Mouse (Mus musculus): Measurements from ENCODE around the gene Pdp2. TPM values are rescaled to one million over a fixed set of nuclear protein-coding genes. Genes with fewer than 3 reads are reported as not detected.

Gene Pdp2
- total RNA-seq, 1 experiment = 13.5 TPM

- no peak for DNase-seq (ENCODE audit: low read depth, low spot score)
- TF ChIP-seq HCFC1 (IDR thresholded peaks at IDR 0.05; ENCODE audit: borderline replicate concordance, insufficient read depth, low read length) = no peak
- TF ChIP-seq ZNF384 (IDR thresholded peaks at IDR 0.05; ENCODE audit: low read depth, low read length) = peak; percentile 90
- Histone ChIP-seq H3K4me3 (ENCODE audit: insufficient read depth in 1 of 2, low read depth in 1 of 2, low read length in 2 of 2, poor library complexity in 1 of 2, severe bottlenecking in 1 of 2) (no peak overlapping the region), H3K9ac (ENCODE audit: insufficient read depth, low read depth, low read length, poor library complexity, severe bottlenecking) (no peak overlapping the region), H3K4me1 (ENCODE audit: control insufficient read depth in 2 of 2, insufficient read depth in 2 of 2, low read length in 2 of 2, poor library complexity in 1 of 2) (peaks cover 0 to 5% of the 10 kb centered on the region in 2 experiments; a peak in 2 of 4 replicates), H3K36me3 (ENCODE audit: control insufficient read depth, insufficient read depth, low read length, poor library complexity, severe bottlenecking) (no peaks in the 10 kb centered on the region), H3K9me3 (ENCODE audit: control insufficient read depth, insufficient read depth, low read depth, low read length) (no peaks in the 10 kb centered on the region), H3K27ac (ENCODE audit: insufficient read depth, low read depth, low read length, poor library complexity, severe bottlenecking) (no peak overlapping the region)
- in situ Hi-C loops (cut with MboI; ENCODE audit: low sequenced_read_pairs in 2 of 2, unreplicated experiment in 2 of 2) = loop anchor here in 1 of 2 experiments (25.0 kb wide), 1 partner anchor 635 kb away; the partner anchor contains the start of genes B3gnt9, Fbxl8, Hsf4 and Tradd
Measured at GRCm38 (mm10) chr8:104627065-104627740, 36.0 kb downstream of the Pdp2 start.

GRCm38 (mm10) chr8:104628402-104628801 lies 37.2 kb downstream of the Pdp2 start:
- in situ Hi-C loops (cut with MboI; ENCODE audit: low sequenced_read_pairs in 2 of 2, unreplicated experiment in 2 of 2) = loop anchor here in 1 of 2 experiments (25.0 kb wide), 1 partner anchor 634 kb away; the partner anchor contains the start of genes B3gnt9, Fbxl8, Hsf4 and Tradd
- H3K4me1 ChIP-seq (ENCODE audit: control insufficient read depth in 2 of 2, insufficient read depth in 2 of 2, low read length in 2 of 2, poor library complexity in 1 of 2) = peaks cover 0 to 10% of the 10 kb centered on the region in 2 experiments; a peak in 2 of 4 replicates

DNA sequence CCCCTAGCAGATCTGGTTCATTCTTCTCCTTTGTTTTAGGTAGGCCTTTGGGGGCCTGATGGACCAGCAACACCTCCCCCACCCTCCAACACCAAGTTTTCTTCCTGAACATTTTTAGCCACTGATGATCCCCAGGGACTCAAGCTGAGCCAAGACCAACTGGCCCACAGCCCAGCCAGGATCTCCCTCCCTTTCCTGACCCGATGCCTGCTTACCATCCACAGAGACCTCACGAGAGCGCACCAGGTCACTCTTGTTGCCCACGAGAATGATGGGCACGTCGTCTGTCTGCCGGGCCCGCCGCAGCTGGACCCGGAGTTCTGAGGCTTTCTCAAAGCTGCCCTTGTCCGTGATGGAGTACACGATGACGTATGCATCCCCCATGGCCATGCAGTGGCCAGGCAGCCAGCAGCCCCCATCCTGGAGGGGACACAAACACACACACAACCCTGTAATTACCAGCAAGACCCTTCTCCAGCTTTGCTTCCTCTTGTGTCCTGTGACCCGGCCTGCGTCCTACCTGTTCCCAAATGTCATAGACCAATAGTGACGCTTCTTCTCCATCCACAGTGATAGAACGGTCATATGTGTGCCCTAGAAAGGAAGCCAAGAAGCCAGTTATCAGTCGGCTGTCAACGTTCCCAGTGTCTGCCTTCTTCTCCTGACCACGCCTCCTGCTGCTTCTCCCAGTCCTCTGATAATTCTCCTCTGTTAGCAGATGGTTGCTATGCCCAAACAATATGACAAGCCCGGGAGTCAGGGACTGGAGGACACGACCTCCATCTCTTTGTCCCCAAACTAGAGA lies 38.3 kb downstream of the Pdp2 start:
- H3K27ac ChIP-seq (ENCODE audit: insufficient read depth, low read depth, low read length, poor library complexity, severe bottlenecking) = no peak overlapping the region
- TF ChIP-seq ZNF384 (IDR thresholded peaks at IDR 0.05; ENCODE audit: low read depth, low read length) (no peak), CHD2 (IDR thresholded peaks at IDR 0.05; ENCODE audit: low read depth, low read length) (no peak), ZC3H11A (IDR thresholded peaks at IDR 0.05; ENCODE audit: borderline replicate concordance, low read depth, low read length) (no peak), HCFC1 (IDR thresholded peaks at IDR 0.05; ENCODE audit: borderline replicate concordance, insufficient read depth, low read length) (no peak), MAFK (IDR thresholded peaks at IDR 0.05; ENCODE audit: insufficient read depth, low read depth, low read length) (no peak)
- H3K9ac ChIP-seq (ENCODE audit: insufficient read depth, low read depth, low read length, poor library complexity, severe bottlenecking) = no peak overlapping the region
- H3K9me3 ChIP-seq (ENCODE audit: control insufficient read depth, insufficient read depth, low read depth, low read length) = no peaks in the 10 kb centered on the region
- H3K36me3 ChIP-seq (ENCODE audit: control insufficient read depth, insufficient read depth, low read length, poor library complexity, severe bottlenecking) = no peaks in the 10 kb centered on the region
- in situ Hi-C loops (cut with MboI; ENCODE audit: low sequenced_read_pairs in 2 of 2, unreplicated experiment in 2 of 2) = loop anchor here in 1 of 2 experiments (25.0 kb wide), 1 partner anchor 633 kb away; the partner anchor contains the start of genes B3gnt9, Fbxl8, Hsf4 and Tradd
- no peak overlapping the region for H3K4me3 ChIP-seq (ENCODE audit: insufficient read depth in 1 of 2, low read depth in 1 of 2, low read length in 2 of 2, poor library complexity in 1 of 2, severe bottlenecking in 1 of 2)
- DNase-seq (ENCODE audit: low read depth, low spot score) = no peak
- H3K4me1 ChIP-seq (ENCODE audit: control insufficient read depth in 2 of 2, insufficient read depth in 2 of 2, low read length in 2 of 2, poor library complexity in 1 of 2) = peaks cover 0 to 11% of the 10 kb centered on the region in 2 experiments; a peak in 2 of 4 replicates

More at GRCm38 (mm10) chr8:104628402-104628801, 37.2 kb downstream of the Pdp2 start:
- no peaks in the 10 kb centered on the region for H3K9me3 ChIP-seq (ENCODE audit: control insufficient read depth, insufficient read depth, low read depth, low read length)
- no peaks in the 10 kb centered on the region for H3K36me3 ChIP-seq (ENCODE audit: control insufficient read depth, insufficient read depth, low read length, poor library complexity, severe bottlenecking)
- no peak for DNase-seq (ENCODE audit: low read depth, low spot score)
- no peak overlapping the region for H3K9ac ChIP-seq (ENCODE audit: insufficient read depth, low read depth, low read length, poor library complexity, severe bottlenecking)
- no peak overlapping the region for H3K4me3 ChIP-seq (ENCODE audit: insufficient read depth in 1 of 2, low read depth in 1 of 2, low read length in 2 of 2, poor library complexity in 1 of 2, severe bottlenecking in 1 of 2)
- no peak overlapping the region for H3K27ac ChIP-seq (ENCODE audit: insufficient read depth, low read depth, low read length, poor library complexity, severe bottlenecking)
- TF ChIP-seq HCFC1 (IDR thresholded peaks at IDR 0.05; ENCODE audit: borderline replicate concordance, insufficient read depth, low read length) (no peak), ZNF384 (IDR thresholded peaks at IDR 0.05; ENCODE audit: low read depth, low read length) (no peak), ZC3H11A (IDR thresholded peaks at IDR 0.05; ENCODE audit: borderline replicate concordance, low read depth, low read length) (no peak), MAFK (IDR thresholded peaks at IDR 0.05; ENCODE audit: insufficient read depth, low read depth, low read length) (no peak), CHD2 (IDR thresholded peaks at IDR 0.05; ENCODE audit: low read depth, low read length) (no peak)

DNA sequence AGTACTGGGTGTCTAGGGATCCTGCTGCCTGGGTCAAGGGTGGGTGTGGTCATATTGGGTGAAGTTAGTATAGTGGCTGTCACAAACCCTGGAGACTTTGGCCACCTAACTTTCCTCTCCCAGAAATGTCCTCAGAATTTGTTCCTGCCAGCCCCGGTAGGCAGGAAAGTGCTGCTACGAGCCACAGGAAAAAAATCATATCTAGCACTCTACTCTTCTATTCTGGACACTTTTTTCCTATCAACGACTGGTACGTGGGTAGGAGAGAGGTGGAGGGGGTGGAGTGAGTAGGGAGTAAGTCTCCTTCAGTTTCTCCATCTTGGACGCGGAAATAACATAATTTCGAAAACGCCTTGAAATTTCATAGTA lies 38.8 kb downstream of the Pdp2 start:
- no peak overlapping the region for H3K9ac ChIP-seq (ENCODE audit: insufficient read depth, low read depth, low read length, poor library complexity, severe bottlenecking)
- H3K36me3 ChIP-seq (ENCODE audit: control insufficient read depth, insufficient read depth, low read length, poor library complexity, severe bottlenecking) = no peaks in the 10 kb centered on the region
- H3K9me3 ChIP-seq (ENCODE audit: control insufficient read depth, insufficient read depth, low read depth, low read length) = no peaks in the 10 kb centered on the region
- DNase-seq (ENCODE audit: low read depth, low spot score) = no peak
- H3K27ac ChIP-seq (ENCODE audit: insufficient read depth, low read depth, low read length, poor library complexity, severe bottlenecking) = no peak overlapping the region
- TF ChIP-seq MAFK (IDR thresholded peaks at IDR 0.05; ENCODE audit: insufficient read depth, low read depth, low read length) (no peak), ZC3H11A (IDR thresholded peaks at IDR 0.05; ENCODE audit: borderline replicate concordance, low read depth, low read length) (no peak), HCFC1 (IDR thresholded peaks at IDR 0.05; ENCODE audit: borderline replicate concordance, insufficient read depth, low read length) (no peak), ZNF384 (IDR thresholded peaks at IDR 0.05; ENCODE audit: low read depth, low read length) (no peak), CHD2 (IDR thresholded peaks at IDR 0.05; ENCODE audit: low read depth, low read length) (no peak)
- peak overlapping the region; percentile 34 to 52; a peak in 1 of 4 replicates for H3K4me3 ChIP-seq (ENCODE audit: insufficient read depth in 1 of 2, low read depth in 1 of 2, low read length in 2 of 2, poor library complexity in 1 of 2, severe bottlenecking in 1 of 2)
- H3K4me1 ChIP-seq (ENCODE audit: control insufficient read depth in 2 of 2, insufficient read depth in 2 of 2, low read length in 2 of 2, poor library complexity in 1 of 2) = peaks cover 0 to 11% of the 10 kb centered on the region in 2 experiments; a peak in 2 of 4 replicates
- in situ Hi-C loops (cut with MboI; ENCODE audit: low sequenced_read_pairs in 2 of 2, unreplicated experiment in 2 of 2) = loop anchor here in 1 of 2 experiments (25.0 kb wide), 1 partner anchor 632 kb away; the partner anchor contains the start of genes B3gnt9, Fbxl8, Hsf4 and Tradd

Data from ES-E14 (cell line).